18 mouse cellular contexts compared by ENCODE assay signal in the genomic region with DNA sequence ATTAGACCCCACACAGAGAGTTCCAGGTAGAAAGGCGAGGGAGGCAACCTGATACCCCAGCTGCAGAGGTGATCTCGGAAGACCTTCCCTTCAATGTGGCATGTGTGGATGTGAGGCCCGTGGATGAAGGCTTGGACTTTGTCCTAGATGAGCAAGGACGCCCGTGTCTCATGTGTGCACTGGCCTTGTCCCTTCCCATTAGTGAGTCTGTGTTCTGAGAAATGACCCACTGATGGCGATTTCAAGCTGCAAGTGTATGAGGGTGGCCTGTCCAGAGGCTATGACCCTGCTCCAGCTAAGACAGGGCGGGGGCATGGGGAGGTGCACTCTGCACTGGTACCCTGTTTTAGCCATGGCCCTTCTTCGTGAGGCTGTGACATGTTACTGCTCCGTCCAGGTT. TPM values are rescaled to one million over a fixed set of nuclear protein-coding genes. Genes with fewer than 3 reads are reported as not detected.
DNase-seq lines count a peak whose midpoint lies in the region; ATAC-seq and TF ChIP-seq lines count a peak whose summit lies in the region.
"Had no signal": no experiment of that assay in that cellular context is flagged by ENCODE, and none has a peak within 500 bp of the region (broad histone marks: within the 10 kb centered on the region; RNA-seq: fewer than 3 reads in every experiment).

No protein-coding gene starts in this region.

- H3K27me3 ChIP-seq in liver, embryonic 12.5 days (replicated peaks) = no peaks in the 10 kb centered on the region
- H3K27me3 ChIP-seq in G1E (ENCODE audit: insufficient read depth, low read length) = no peaks in the 10 kb centered on the region
- H3K27me3 ChIP-seq in liver, embryonic 15.5 days = no peaks in the 10 kb centered on the region
- H3K27me3 ChIP-seq: forebrain, embryonic 15.5 days had no signal

- peak overlapping the region; percentile 92 for H3K27ac ChIP-seq in liver, embryonic 12.5 days
- peak overlapping the region; percentile 88 for H3K27ac ChIP-seq in liver, embryonic 15.5 days (replicated peaks)
- H3K27ac ChIP-seq: embryonic facial prominence, embryonic 10.5 days; forebrain, embryonic 15.5 days; heart, adult 2 months; hindbrain, embryonic 14.5 days had no signal

- ATAC-seq in liver, embryonic 12.5 days = no peak
- ATAC-seq in G1E (ENCODE audit: extremely low read depth, insufficient number of reproducible peaks, low FRiP score, poor library complexity, severe bottlenecking) = no peak
- ATAC-seq in liver, embryonic 15.5 days (ENCODE audit: insufficient read depth) = no peak
- ATAC-seq: forebrain, embryonic 15.5 days had no signal

- H3K9ac ChIP-seq in liver, embryonic 12.5 days = no peak overlapping the region; the same call in 1 of the 2 replicates
- H3K9ac ChIP-seq in liver, embryonic 15.5 days = no peak overlapping the region
- H3K9ac ChIP-seq: forebrain, embryonic 15.5 days; heart, embryonic 12.5 days; hindbrain, embryonic 14.5 days had no signal

- peak; percentile 51 for DNase-seq in adrenal gland, adult 8-10 months
- DNase-seq in adrenal gland, adult 18-20 months (ENCODE audit: low spot score in 2 of 2) = no peak
- DNase-seq in liver = no peak
- no peak for DNase-seq in G1E (ENCODE audit: low spot score)
- no peak for DNase-seq in kidney, postnatal 4 days
- DNase-seq in right cerebral cortex, postnatal 14 days = no peak
- DNase-seq: cerebellum, adult 2 months; cerebellum, postnatal 10 days; gastrocnemius, postnatal 10 days; heart, adult 2 months had no signal

- H3K9me3 ChIP-seq in liver, embryonic 12.5 days (replicated peaks) = no peaks in the 10 kb centered on the region
- H3K9me3 ChIP-seq in G1E (replicated peaks) = no peaks in the 10 kb centered on the region
- no peaks in the 10 kb centered on the region for H3K9me3 ChIP-seq in liver, embryonic 15.5 days (replicated peaks)
- H3K9me3 ChIP-seq: embryonic facial prominence, embryonic 10.5 days; forebrain, embryonic 15.5 days; heart, embryonic 12.5 days; hindbrain, embryonic 10.5 days had no signal

- peaks cover 86% of the 10 kb centered on the region for H3K4me1 ChIP-seq in liver, embryonic 12.5 days
- peaks cover 81% of the 10 kb centered on the region for H3K4me1 ChIP-seq in G1E (ENCODE audit: insufficient read depth, low read depth, low read length)
- peaks cover 83% of the 10 kb centered on the region for H3K4me1 ChIP-seq in liver, embryonic 15.5 days (replicated peaks)

- no peak for TF ChIP-seq CTCF in G1E (IDR thresholded peaks at IDR 0.05; ENCODE audit: low read depth, low read length)

- peak overlapping the region; percentile 67; the same call in 1 of the 2 replicates for H3K4me2 ChIP-seq in liver, embryonic 12.5 days
- H3K4me2 ChIP-seq in liver, embryonic 15.5 days = peak overlapping the region; percentile 69; the same call in 1 of the 2 replicates
- H3K4me2 ChIP-seq: forebrain, embryonic 15.5 days; heart, embryonic 12.5 days; hindbrain, embryonic 14.5 days had no signal

- 81% methylated on average over 9 of the region's 9 CpGs for WGBS in liver, embryonic 12.5 days (ENCODE audit: insufficient replicate concordance)
- WGBS in liver, embryonic 15.5 days (ENCODE audit: insufficient replicate concordance) = 75% methylated on average over 9 of the region's 9 CpGs

- H3K36me3 ChIP-seq in liver, embryonic 12.5 days = peaks cover 15% of the 10 kb centered on the region
- H3K36me3 ChIP-seq in G1E (replicated peaks) = peaks cover 70% of the 10 kb centered on the region
- H3K36me3 ChIP-seq in liver, embryonic 15.5 days (replicated peaks) = no peaks in the 10 kb centered on the region
- H3K36me3 ChIP-seq: heart, embryonic 12.5 days had no signal

- no peak overlapping the region for H3K4me3 ChIP-seq in liver, embryonic 12.5 days
- peak overlapping the region; percentile 46; the same call in 1 of the 2 replicates for H3K4me3 ChIP-seq in G1E (ENCODE audit: low read depth, low read length)
- no peak overlapping the region for H3K4me3 ChIP-seq in liver, embryonic 15.5 days (replicated peaks)
- H3K4me3 ChIP-seq: embryonic facial prominence, embryonic 10.5 days; forebrain, embryonic 15.5 days; heart, adult 2 months; heart, embryonic 12.5 days; hindbrain, embryonic 10.5 days had no signal

RNA-seq across cellular contexts. Expression of gene Dpf1, which starts 36.5 kb away (rescaled TPM):
- 1 to 10 TPM; 2.6 to 6.1 (median 4.0) TPM for total RNA-seq in adrenal gland, adult 8-10 months (2022)
- total RNA-seq in adrenal gland, adult 18-20 months (2021) = 1 to 10 TPM; 1.8 to 4.5 TPM
- 2.6 and 3.6 TPM in 2 replicates for polyA plus RNA-seq in liver, embryonic 12.5 days (2016; fragmentation: Nextera tagmentation; extraction: Ambion mirVana)
- total RNA-seq in G1E (2014; fragmentation: Nextera tagmentation) (21.8 and 23.8 TPM in 2 replicates), G1E (2017) (6.8 and 9.4 TPM in 2 replicates)
- 47.4 and 50.3 TPM in 2 replicates for polyA plus RNA-seq in G1E (2012)
- polyA plus RNA-seq in liver, embryonic 15.5 days (2015; fragmentation: Nextera tagmentation; extraction: Ambion mirVana) = 1.7 and 2.3 TPM in 2 replicates

RNA-seq across cellular contexts. Expression of gene Ppp1r14a, which starts 51.1 kb away (rescaled TPM):
- 1 to 10 TPM; 4.8 to 8.0 (median 5.5) TPM for total RNA-seq in adrenal gland, adult 8-10 months (2022)
- 1 to 10 TPM; 4.8 TPM for total RNA-seq in adrenal gland, adult 18-20 months (2021)
- 4.6 and 5.1 TPM in 2 replicates for polyA plus RNA-seq in liver, embryonic 12.5 days (2016; fragmentation: Nextera tagmentation; extraction: Ambion mirVana)
- total RNA-seq in G1E (2014; fragmentation: Nextera tagmentation) = not detected in 2 replicates
- not detected in 2 replicates for total RNA-seq in G1E (2017)
- 0.23 and 0.28 TPM in 2 replicates for polyA plus RNA-seq in G1E (2012)
- 2.2 and 2.7 TPM in 2 replicates for polyA plus RNA-seq in liver, embryonic 15.5 days (2015; fragmentation: Nextera tagmentation; extraction: Ambion mirVana)

RNA-seq across cellular contexts. Expression of gene Spint2, which starts 58.5 kb away (rescaled TPM):
- total RNA-seq in adrenal gland, adult 8-10 months (2022) = 100 to 1,000 TPM in 2 of 4 experiments, 10 to 100 TPM in 2; 75.9 to 116 (median 96.8) TPM
- 10 to 100 TPM; 48.4 to 83.8 TPM for total RNA-seq in adrenal gland, adult 18-20 months (2021)
- 25.9 and 28.4 TPM in 2 replicates for polyA plus RNA-seq in liver, embryonic 12.5 days (2016; fragmentation: Nextera tagmentation; extraction: Ambion mirVana)
- total RNA-seq in G1E (2014; fragmentation: Nextera tagmentation) (24.4 and 33.4 TPM in 2 replicates), G1E (2017) (19.3 and 21.4 TPM in 2 replicates)
- 102 and 138 TPM in 2 replicates for polyA plus RNA-seq in G1E (2012)
- 34.0 and 41.2 TPM in 2 replicates for polyA plus RNA-seq in liver, embryonic 15.5 days (2015; fragmentation: Nextera tagmentation; extraction: Ambion mirVana)
- polyA plus RNA-seq: C2C12 had no signal

Comparison
In these comparisons a context has a peak if more than half of its experiments do, and no peak if none do; other contexts are left out.
1. RNA of gene Ppp1r14a, which starts 51.1 kb away (total RNA-seq): 4.8 to 8.0 TPM in adrenal gland, adult 8-10 months and 4.8 TPM in adrenal gland, adult 18-20 months; not detected in G1E; every median in the first group is over 4 times any median in the second.